Mouse (Mus musculus) T-cell, adult 2 months (primary cell): ENCODE data around the gene Zdhhc14.

Experiments used
- DNase-seq: peaks from one replicate; pipeline ENCODE4 v3.0.0; 2022; ENCODE audit warnings: low spot score

Zdhhc14 gene

DNA sequence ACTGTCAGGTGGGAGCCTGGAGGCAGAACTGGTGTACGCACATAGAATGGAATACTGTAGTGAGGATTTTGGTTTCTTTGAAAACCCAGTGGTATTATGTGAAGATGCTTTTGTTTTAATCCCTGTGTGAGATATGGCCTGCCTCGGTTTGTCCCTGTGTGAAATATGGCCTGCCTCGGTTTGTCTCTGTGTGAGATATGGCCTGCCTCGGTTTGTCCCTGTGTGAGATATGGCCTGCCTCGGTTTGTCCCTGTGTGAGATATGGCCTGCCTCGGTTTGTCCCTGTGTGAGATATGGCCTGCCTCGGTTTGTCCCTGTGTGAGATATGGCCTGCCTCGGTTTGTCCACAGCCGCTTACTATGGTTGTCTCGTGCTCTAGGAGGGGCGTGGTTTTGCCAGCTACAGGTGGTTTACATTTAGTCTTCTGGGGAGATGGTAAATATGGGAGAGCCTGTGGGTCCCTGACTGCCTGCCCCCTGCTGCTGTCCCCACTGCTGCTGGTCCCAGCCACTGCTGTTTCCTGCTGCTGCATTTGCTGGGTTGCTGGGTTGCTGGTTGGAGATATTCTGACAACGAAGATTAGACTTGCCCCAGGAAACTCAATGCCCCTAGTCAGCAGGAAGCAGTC is 299.9 kb downstream of the Zdhhc14 start:
- DNase-seq = no peak

DNA sequence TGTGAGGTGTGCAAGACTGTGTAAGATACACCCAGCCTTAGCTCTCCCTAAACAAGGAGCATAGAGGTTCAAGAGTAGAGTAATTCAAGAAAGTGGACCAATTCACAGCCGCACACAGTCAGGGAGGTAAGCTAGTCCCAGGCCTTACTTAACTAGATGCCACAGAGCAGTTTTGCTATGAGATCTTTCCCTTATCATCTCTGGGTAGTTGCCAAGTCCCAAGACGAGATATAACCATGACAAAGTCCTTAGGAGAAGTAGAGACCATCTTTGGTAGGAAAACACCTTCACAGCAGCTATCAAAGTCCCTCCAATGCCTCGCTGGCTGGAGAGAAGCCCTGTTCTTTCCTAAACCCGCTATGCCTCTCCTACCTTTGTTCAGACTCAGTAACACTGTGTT is 301.2 kb downstream of the Zdhhc14 start:
- DNase-seq = no peak

DNA sequence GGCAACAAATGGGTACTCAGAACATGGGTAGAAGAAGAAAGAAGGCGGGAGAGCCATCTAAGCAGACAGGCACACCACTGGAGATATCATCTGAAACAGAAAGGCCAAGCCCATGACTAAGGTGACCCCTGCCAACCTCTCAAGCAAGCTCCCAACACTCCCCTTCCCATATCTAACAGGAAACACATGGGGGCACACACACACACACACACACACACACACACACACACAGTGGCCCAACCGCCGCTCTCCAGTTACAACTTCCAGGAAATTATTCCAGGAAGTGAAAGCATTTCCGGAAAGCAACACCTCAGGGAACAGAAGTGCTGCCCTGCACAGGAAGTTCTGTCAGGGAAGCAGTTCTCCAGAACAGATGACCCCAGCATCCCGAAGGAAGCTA is 301.9 kb downstream of the Zdhhc14 start:
- no peak for DNase-seq

DNA sequence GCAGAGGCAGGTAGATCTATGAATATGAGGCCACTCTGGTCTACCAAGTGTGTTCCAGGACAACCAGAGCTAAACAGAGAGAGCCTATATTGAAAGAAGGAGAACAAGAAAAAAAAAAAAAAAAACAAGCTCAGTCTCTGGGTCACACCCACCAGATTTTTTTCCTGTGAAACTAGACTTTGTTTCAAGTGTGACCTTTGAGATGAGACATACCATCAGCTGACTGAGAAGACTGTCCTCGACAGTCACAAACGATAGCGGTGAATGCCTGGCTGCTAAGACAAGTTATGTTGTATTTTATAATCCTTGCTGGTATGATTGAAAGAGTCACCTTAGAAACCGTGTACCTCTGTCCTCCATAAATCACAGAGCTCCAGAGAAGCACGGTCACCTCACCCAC is 303.0 kb downstream of the Zdhhc14 start:
- no peak for DNase-seq

DNA sequence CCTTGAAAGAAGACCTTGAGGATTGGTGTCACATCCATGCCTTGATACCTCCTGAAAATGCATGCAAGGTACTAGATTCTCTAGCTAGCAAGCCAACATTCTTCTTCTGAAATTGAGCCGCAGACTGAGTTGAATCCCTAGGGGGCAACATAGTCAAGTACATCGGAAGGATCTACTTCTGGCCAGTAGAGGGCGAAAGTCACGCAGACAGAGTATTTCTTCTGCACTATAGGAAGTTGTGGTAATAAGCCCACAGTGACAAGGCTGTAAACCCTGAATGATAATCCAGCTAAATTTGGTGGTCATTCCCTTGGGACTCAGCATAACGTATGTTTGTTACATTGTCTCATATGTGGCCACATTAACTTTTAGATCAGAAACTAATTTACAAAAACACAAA is 303.5 kb downstream of the Zdhhc14 start:
- DNase-seq = peak; percentile 81

DNA sequence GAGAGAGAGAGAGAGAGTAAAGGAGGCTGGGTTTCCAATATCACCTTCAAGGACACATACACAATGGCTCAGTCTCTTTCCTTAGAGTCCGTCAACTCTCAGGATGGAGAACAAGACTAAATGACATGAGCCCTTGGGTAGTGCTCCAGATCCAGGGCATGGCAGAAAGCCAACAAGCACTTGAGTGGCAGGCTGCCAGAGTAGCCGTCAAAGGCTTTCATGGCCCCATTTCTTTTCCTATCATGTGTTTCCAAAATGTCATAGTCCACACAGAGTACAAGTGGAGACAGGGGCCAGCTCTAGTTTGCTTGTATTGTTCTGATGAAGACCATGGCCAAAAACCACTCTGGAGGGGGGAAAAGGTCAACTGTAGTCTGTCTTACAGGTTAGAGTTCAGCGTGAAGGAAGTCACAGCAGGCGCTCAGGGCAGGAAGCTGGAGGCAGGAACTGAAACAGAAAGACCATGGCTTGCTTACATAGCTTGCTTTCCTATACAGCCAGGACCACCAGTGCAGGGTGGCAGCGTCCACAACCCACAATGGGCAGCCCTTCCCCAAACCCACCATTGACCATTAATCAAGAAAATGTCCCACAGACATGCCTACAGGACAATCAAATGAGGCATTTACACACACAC is 304.9 kb downstream of the Zdhhc14 start:
- no peak for DNase-seq

DNA sequence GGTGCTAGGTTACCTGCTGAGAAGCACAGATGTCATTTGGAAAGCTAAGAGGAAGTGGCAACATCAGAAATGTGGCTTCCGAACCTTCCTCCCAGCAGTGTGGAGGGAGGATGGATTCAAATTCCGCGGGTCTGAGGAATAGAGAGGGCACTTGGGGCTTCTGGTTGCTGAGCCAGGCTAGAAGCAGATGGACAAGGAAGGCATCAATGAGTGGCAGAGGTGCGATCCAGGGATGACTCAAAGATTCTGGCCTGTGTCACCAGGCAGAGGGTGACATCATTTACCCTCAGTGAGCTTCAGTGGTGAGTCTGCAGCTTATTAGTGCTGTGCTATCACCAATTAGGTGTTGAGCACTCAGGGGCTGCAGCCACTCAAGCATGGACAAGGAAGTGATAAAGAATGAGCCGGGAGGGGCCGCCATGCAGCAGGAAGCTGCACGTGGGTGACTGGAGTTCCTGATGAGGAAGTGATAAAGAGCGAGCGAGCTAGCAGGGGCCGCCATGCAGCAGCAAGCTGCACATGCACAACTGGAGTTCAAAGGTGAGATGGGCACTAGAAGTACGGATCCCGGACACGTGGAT is 306.0 kb downstream of the Zdhhc14 start:
- DNase-seq = peak; percentile 46

DNA sequence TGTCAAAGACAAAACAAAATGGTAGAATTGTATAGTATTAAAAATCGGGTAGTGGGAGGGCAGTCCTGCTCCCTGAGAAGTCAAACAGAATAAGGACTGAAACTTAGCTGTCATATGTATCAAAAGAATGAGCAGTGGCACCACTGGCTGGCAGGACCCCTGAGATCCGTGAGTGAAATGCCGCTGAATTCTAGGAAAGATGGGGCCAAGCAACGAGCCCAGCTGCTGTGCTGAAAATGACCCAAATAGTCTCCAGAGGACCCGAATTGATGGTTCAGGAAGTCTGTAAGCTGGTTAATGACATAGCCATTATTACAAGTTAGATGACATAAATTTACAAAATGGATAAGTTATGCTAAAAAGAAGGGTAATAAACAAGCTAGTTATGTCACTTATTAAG is 306.5 kb downstream of the Zdhhc14 start:
- DNase-seq = no peak

DNA sequence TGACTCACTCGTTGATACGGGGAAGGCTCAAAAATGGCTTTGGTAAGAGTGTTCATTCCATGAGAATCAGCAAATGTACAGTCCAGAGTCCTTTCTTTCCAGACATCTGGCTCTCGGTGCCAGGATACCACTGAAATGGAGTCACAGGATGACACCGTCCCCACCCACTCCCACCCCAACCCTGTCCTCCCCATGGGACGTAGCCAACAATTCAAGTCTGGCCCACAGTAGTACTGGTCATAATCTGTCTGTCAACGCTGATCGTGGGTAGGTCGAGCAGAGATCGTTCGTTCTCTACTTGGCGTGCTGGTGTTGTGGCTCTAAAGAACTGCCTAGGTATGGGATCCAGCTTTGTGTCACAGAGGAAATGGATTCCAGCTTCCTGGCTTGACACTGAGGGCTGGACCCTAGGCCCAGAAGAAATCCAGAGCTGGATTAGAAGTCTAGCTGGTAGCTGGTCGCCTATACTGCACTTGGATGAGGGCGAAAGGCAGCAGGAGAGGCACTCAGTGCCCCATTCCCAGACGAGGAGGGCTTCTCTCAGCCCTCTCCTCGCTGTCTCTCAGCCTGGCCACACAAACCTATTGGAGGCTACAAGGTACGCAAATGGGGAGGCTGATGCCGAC is 307.2 kb downstream of the Zdhhc14 start:
- no peak for DNase-seq

DNA sequence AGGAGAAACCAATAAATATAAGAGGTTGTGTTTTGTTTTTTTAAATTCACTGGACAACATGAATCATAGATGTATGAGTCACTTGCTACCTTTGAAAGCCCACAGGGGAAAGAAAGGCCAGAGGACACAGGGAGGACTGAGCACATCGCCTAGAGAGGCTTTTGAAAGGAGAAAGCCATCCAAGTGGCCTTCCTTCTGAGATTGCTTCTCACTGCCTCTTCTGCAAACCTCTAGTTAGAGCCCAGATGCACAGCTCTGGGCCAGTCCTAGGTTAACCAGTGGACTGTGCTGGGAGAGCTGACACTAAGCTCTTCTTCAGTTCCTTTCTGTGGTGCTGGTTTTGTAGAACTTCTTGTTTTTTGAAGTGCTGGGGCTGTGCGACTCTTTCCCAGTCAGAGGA is 307.9 kb downstream of the Zdhhc14 start:
- no peak for DNase-seq

DNA sequence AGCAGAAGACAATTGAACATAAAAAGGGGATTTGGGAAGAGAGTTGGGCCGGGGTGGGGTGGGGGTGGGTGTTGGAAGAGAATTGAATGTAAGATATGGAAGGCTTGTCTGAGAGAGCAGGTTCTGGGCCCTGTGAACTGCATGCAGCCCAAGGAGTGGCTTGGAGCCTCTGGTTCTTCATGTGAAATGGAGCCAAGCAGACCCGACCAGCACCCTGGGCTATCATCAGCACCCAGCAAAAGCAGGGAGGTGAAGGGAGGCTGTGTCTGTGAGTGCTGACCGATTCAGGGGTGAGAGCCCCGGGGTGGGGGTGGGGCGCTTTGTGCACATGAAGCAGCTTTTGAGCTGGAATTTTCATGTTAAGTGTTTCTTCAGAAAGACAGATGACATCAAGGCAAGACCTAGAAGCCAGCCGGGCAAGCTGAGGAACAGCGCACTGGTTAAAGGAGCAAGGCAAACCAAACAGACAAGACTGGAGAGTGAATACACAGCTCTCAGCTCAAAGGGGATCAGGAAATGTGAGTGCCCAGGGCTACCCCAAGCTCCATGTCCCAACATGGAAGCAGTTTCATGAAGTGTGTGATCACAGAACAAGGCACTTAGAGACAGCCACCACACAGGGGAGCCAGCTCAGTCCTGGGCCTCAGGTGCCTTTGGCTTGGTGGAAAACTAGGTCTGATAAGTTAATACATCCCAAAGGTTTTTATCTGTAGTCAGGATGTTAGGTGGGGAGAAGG is 308.6 kb downstream of the Zdhhc14 start:
- no peak for DNase-seq

DNA sequence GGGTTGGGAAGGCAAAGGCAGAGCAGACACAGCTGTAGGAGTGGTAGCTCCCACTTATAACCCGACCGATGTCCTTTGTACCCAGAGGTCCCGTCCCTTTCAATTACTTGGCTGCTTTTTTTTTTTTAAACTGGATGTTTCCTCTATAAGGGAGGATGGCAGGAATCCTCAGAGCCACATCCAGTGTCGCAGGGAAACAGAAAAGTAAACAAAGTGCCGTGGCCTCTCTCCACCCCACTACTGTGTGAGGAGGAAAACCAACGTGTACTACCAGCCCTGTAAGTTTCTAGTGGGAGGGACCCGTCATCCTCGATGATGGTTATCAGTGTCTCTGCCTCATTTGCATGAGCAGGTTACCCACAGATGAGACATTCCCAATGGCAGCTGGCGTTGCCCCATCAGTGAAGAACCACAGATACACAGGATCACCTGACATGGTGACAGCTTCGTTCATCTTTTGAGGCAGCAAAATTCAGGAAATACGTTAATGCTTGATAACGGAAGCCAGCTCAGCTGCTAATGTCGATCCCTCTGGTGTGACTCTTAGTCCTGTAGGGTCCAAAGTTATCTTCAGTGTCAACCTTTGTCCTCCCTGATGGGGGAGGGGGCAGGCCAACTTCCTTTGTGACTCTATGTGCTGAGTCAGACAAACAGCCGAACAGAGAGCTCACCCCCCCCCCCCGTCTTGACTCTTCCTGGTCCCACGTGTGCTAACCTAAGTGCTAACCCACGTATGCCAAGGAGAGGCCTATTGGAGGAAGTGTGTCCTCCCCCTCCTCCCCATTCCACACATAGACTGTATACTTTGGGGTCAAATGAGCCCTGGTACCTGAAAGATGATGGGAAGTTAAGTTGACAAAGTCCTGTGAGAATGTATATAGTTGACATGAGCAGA is 309.7 kb downstream of the Zdhhc14 start:
- DNase-seq = peak; percentile 77

DNA sequence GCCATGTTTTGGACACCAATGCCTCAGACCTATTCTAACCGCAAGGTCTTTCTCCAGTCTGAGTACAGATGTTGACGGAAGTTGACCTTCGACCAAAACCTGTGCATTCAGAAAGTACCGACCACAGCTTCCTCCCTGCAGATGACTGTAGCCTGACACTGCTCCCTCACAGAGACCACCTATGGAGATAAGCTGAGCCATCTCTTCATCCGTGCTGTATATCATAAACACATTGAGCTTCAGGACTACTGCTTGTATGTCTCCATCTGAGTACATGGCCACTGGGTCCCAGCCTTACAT is 310.2 kb downstream of the Zdhhc14 start:
- peak; percentile 62 for DNase-seq
